Mouse (Mus musculus): Measurements from ENCODE around the gene Snd1.

Gene Snd1

GRCm38 (mm10) chr6:28836600-28836999 lies 361.7 kb downstream of the Snd1 start:
- no peak for DNase-seq (ENCODE audit: low spot score in 2 of 2)

GRCm38 (mm10) chr6:28841569-28841968 lies 366.6 kb downstream of the Snd1 start:
- no peak for DNase-seq (ENCODE audit: low spot score in 2 of 2)

GRCm38 (mm10) chr6:28842375-28843276 lies 367.7 kb downstream of the Snd1 start:
- DNase-seq (ENCODE audit: low spot score in 2 of 2): no peak

GRCm38 (mm10) chr6:28845610-28846009 lies 370.7 kb downstream of the Snd1 start:
- DNase-seq (ENCODE audit: low spot score in 2 of 2): no peak

- no peak for DNase-seq (ENCODE audit: low spot score in 2 of 2)
Measured at GRCm38 (mm10) chr6:28847616-28848015, 372.7 kb downstream of the Snd1 start.

GRCm38 (mm10) chr6:28848285-28848794 lies 373.4 kb downstream of the Snd1 start:
- DNase-seq (ENCODE audit: low spot score in 2 of 2): no peak

GRCm38 (mm10) chr6:28848891-28849290 lies 374.0 kb downstream of the Snd1 start:
- DNase-seq (ENCODE audit: low spot score in 2 of 2): no peak

GRCm38 (mm10) chr6:28849317-28849716 lies 374.4 kb downstream of the Snd1 start:
- no peak for DNase-seq (ENCODE audit: low spot score in 2 of 2)

- no peak for DNase-seq (ENCODE audit: low spot score in 2 of 2)
Measured at GRCm38 (mm10) chr6:28850326-28850900, 375.5 kb downstream of the Snd1 start.

- DNase-seq (ENCODE audit: low spot score in 2 of 2): no peak
Measured at GRCm38 (mm10) chr6:28852342-28852741, 377.4 kb downstream of the Snd1 start.

GRCm38 (mm10) chr6:28853164-28853563 lies 378.2 kb downstream of the Snd1 start:
- DNase-seq (ENCODE audit: low spot score in 2 of 2): no peak

- no peak for DNase-seq (ENCODE audit: low spot score in 2 of 2)
Measured at GRCm38 (mm10) chr6:28853654-28854053, 378.7 kb downstream of the Snd1 start.

- DNase-seq (ENCODE audit: low spot score in 2 of 2): no peak
Measured at GRCm38 (mm10) chr6:28854598-28854997, 379.7 kb downstream of the Snd1 start.

GRCm38 (mm10) chr6:28855442-28855841 lies 380.5 kb downstream of the Snd1 start:
- DNase-seq (ENCODE audit: low spot score in 2 of 2): no peak

- no peak for DNase-seq (ENCODE audit: low spot score in 2 of 2)
Measured at GRCm38 (mm10) chr6:28856789-28857188, 381.9 kb downstream of the Snd1 start.

- no peak for DNase-seq (ENCODE audit: low spot score in 2 of 2)
Measured at GRCm38 (mm10) chr6:28857198-28858180, 382.6 kb downstream of the Snd1 start.

- no peak for DNase-seq (ENCODE audit: low spot score in 2 of 2)
Measured at GRCm38 (mm10) chr6:28859094-28859493, 384.2 kb downstream of the Snd1 start.

GRCm38 (mm10) chr6:28860450-28860849 lies 385.5 kb downstream of the Snd1 start:
- DNase-seq (ENCODE audit: low spot score in 2 of 2): no peak

- DNase-seq (ENCODE audit: low spot score in 2 of 2): no peak
Measured at GRCm38 (mm10) chr6:28860922-28861321, 386.0 kb downstream of the Snd1 start.

- no peak for DNase-seq (ENCODE audit: low spot score in 2 of 2)
Measured at GRCm38 (mm10) chr6:28862304-28862703, 387.4 kb downstream of the Snd1 start.

- no peak for DNase-seq (ENCODE audit: low spot score in 2 of 2)
Measured at GRCm38 (mm10) chr6:28864684-28865083, 389.7 kb downstream of the Snd1 start.

GRCm38 (mm10) chr6:28865112-28865511 lies 390.2 kb downstream of the Snd1 start:
- no peak for DNase-seq (ENCODE audit: low spot score in 2 of 2)

Measured in spleen, postnatal 14 days (tissue).